Mouse (Mus musculus) bone marrow, adult 2 months (tissue): ENCODE data around the gene Hpse2.

ENCODE experiments used
- CTCF ChIP-seq: fragments of 200-500 bp; IDR thresholded peaks from 2 replicates; pipeline ENCODE4 v1.5.1; 2011; ENCODE audit warnings: low read length, control low read depth; ENCODE audit not compliant: control insufficient read depth, insufficient read depth
- POLR2A ChIP-seq: fragments of 200-500 bp; IDR thresholded peaks from 2 replicates; pipeline ENCODE4 v1.6.1; 2011; ENCODE audit warnings: low read depth, mild to moderate bottlenecking, control low read depth, low read length, borderline replicate concordance; ENCODE audit not compliant: control insufficient read depth

- no peak for TF ChIP-seq CTCF
- TF ChIP-seq POLR2A: no peak
Measured at GRCm38 (mm10) chr19:42906328-42906727, 481.8 kb downstream of the Hpse2 start.
